Mouse (Mus musculus) MEL-GATA-1-ER (cell line): ENCODE results near the gene Abcc6.

Experiments
- DNase-seq: peaks from one replicate; pipeline ENCODE4 v3.0.0-alpha.2; 2012; ENCODE audit warnings: low read depth; ENCODE audit errors: extremely low read depth

Abcc6 gene

DNA sequence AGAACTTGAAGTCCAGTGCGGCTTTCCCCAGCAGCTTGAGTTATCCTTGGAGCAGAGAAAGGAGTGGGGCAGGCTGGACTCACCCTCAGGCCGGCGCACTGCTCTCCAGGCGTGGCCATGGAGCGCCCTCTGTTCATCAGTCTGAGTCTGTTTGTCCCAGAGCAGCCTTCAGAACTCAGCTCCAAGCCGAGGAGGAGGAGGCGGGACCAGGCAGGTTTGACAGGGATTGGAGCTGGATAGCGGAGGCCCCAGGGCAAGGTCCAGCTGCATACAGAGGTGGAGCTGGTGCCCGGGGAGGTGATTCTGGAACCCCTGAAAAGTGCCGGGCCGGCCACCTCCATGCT, at the start of gene Abcc6:
Abcc6 (minus strand) TSS at position 158 of the 344 bp plus-strand sequence.
- DNase-seq, result peak; percentile 8

DNA sequence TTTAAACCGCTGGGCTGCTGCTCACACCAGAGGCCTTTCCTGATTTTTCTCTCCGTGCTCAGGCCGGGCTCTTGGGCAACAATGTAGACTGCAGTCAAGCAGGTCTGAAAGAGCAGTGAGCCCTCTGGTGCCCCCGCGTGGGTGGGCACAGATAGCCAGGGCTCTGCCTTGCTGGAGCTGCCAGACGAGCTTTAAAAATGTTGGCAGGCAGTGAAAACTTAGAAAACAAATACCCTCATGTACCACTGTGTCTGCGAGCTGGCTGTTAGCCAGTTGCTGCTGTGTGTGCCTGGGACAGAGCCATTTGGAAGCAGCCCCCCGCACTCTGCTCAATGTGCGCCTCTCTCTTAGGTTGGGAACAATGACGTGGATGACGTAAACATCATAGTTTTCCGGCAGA, 47.6 kb upstream of the Abcc6 start:
- no peak for DNase-seq

DNA sequence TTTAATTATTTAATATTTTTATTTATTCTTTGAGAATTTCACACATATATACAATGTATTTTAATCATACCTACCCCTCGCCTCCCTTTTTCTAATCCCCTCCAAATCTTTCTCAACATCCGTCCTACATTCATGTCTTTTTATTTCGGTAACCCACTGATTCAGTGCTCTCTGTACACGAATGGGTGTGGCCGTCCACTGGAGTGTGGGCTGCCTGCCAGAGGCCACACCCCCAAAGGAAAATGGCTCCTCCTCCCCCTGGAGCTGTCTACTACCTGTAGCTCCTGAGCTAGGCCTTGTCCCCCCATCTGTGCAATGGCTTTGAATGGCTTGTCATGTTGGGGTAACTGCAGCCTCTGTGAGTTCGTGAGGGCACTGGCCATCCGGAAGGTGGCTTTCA, 46.7 kb upstream of the Abcc6 start:
- DNase-seq, result no peak

DNA sequence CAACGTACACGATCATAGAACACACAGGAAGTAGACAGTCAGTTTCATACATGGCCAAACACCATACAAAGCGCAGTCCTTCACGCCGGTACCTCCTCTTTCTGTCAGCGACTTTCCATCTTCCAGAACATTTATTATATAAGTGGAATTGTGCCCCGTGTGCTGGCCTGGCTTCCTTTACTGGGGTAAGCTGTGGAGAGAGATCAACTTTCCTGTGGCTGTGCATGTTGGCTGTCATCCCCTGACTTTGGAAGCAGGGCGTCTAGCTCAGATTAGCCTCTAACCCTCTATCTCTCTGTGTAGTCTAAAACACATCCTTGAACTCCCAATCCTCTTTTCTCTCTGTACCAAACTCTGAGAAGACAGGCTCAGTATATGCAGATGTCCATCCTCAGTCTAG, 38.7 kb upstream of the Abcc6 start:
- no peak for DNase-seq

DNA sequence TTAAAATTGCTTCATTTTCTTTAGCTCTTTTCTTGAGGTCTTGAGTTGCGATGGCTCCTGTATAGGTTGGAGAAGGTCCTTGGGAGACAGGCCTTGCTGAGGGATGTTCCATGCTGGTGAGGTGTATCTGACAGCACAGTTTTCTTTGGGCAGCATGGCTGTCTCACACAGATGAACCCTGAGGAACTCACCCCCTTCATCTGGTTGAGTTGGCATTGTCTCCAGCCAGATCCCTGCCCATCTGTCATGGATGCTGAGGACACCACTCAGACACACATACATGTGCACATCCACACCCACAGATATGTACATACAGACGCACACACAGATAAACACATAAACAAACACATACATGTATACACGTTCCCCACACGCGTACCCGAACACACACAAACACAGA, 33.2 kb upstream of the Abcc6 start:
- DNase-seq, result no peak

DNA sequence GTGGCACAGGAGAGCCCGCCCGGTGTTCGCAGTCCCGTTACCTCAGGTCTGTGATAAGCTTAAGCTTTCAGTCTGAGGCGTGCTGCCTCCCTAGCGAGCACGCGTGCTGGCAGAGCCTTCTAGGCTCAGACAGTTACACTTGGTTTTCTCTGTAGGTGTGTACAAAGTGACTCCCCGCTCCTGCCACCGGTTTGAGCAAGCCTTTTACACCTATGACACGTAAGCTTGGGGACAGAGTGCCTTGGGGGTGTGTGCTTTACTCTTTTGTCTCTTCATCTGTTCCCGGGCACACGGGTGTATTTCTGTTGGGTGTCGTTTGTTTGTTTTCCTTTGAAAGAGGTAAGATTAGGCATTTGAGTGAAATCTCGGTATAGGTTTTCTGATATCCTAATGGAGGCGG, 31.5 kb upstream of the Abcc6 start:
- no peak for DNase-seq

DNA sequence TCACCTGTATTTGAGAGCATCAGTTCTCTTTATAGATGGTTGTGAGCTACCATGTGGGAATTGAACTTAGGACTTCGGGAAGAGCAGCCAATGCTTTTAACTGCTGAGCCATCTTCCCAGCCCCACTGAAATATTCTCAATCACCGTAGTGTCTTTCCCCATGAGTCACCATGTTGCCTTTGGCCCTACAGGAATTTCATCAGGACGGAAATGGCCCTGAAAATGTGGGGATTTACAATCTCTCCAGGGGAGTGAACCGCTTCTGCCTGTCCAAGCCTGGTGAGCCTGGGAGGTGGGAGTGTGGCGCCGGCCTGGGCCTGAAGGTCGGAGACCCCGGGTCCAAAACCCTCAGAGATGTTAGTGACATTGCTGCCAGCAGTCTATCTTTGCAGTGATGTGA, 30.6 kb upstream of the Abcc6 start:
- DNase-seq, result no peak

DNA sequence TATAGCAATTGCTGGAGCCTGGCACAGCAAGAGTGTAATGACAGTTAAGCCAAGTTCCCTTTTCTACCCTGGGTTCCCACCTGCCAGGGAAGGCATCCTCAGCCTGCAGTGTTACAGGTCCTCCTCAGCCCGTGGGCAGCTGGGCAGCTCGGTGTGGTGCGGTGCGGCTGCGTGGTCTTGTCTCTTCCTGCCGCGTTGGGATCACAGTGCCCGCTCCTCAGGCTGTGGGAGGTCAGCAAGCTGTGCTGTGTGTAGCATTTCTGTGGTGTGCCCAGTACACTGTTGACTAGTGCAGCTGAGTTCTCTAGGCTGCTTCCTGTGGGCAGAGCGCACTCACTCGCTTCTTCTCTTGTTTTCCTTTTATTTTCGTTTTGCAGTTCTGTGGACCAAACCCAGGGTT, 28.8 kb upstream of the Abcc6 start:
- DNase-seq, result no peak

DNA sequence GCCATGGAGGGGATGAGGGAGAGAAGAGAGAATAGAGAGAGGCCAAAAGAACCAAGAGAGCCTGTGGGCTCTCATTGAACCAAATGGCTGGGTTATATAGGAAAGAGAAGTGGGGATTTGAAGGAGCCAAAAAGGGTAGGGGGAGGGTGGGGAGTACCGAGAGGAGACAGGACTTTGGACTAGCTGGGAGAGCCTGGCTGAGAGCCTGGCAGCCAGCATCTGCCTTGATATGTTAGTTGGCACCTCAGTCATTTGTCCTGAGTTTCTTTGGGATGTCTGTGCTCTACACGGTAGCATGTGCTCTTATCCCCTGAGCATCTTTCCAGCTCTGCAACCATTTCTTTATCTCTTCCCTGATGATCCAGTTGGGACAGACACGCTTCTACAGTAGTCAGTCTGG, 23.5 kb upstream of the Abcc6 start:
- DNase-seq, result no peak

DNA sequence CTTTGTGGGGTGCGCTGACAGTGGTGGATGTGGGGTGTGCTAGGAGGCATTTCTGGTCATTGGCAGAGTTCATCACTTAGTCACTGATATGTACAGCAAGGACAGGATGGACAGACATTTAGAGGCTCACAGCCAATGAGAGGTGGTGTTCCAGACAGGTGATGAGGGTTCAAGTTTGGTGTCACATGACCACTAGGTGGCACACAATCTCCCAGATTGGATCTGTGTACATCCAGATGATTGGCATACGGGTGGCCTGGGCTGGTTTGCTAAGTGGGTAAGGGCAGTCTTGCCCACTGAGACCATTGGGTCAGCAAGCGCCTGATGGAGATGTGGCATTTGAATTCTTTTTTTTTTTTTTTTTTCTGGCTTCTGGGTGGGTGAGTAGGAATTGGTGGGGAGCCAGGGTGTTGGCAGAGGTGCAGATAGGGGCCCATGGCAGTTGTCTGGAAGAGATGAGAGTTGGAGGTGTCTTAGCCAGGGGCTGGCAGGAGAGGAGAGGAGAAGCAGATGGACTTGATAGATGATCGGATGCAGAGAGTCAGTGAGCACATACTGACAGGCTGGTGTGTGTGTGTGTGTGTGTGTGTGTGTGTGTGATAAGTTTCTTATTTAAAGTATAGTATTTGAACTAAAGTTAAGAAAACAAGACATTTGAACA, 22.2 kb upstream of the Abcc6 start:
- DNase-seq, result no peak

DNA sequence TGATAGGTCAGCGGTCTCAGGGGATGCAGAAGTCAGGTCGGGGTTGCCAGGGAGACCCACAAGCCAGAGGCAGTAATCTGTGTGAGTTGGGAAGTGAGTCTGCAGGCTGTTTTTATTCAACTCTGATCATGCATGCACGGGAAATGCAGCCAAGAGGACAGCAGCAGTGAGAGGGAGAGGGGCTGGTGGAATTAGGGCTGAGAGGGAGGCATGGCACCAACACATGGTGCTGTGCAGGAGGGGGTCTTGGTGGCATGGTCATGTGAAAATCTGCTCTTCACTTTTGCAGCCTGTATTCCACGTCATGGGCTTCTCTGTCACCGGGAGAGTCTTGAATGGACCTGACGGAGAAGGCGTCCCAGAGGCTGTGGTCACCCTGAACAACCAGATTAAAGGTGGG, 19.9 kb upstream of the Abcc6 start:
- no peak for DNase-seq

DNA sequence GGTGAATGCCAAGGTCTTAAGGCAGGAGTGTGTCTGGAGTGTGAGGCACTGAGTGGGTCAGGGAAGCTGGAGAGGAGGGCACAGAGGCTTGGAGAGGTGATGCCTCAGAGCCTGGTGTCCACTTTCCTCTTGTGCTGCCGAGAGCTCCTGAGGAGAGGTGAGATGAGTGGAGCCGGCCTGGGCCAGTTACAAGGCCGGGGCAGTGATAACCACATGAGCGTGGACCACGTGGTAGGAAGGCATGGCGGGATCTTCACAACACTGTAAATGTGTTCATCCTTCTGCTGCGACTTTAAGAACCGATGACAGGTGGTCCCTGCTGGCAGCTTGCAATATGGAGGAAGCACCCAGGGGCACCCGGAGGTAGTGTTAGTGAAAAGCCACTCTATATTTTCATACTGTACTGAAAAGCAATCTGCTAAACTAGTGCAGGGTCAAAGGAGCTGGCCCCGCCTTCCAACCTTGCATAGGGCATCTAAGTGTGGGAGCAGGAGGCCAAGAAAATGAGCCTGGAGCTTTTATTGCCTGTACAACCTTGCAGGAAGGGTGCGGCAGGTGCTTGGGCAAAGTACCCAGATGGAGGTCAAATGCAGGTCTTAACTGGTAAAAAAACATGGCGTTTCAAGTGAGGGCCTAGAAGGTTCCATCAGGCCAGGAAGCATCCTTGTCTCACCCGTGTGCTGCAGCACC, 17.9 kb upstream of the Abcc6 start:
- no peak for DNase-seq

DNA sequence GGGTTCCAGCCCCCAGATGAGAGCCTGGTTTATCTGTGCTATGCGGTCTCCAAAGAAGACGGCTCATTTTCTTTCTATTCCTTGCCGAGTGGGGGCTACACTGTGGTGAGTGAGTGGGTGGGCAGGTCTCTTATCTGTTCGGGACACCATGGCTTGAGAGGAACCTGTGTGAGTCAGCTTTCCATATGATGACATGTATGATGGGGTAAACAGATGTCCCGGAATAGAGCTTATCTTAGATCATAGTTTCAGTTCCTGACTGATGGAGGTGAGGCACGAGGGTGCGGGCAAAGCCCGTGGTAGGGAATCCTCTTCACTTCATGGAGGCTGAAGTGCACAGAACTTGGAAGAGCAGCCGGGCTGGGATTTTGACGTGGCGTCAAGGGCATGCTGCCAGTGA, 15.8 kb upstream of the Abcc6 start:
- peak; percentile 24 for DNase-seq

DNA sequence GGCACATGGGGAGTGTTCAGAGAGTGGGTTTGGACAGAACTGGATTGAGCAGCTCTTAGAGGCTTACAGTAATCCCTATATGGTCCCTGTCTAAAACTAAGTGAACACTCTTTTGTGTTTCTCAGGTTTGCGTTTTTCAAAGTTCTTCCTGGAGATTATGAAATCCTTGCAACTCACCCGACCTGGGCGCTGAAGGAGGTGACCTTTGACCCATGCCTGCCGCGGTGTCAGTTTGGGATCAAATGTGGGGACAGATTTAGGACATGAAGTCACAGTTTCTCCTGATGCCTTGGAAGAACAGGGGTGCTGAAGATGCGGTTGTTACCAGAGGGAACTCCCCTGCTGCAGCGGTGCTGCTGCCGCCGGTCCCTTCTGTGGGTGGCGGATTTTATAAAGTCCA, 14.0 kb upstream of the Abcc6 start:
- no peak for DNase-seq

DNA sequence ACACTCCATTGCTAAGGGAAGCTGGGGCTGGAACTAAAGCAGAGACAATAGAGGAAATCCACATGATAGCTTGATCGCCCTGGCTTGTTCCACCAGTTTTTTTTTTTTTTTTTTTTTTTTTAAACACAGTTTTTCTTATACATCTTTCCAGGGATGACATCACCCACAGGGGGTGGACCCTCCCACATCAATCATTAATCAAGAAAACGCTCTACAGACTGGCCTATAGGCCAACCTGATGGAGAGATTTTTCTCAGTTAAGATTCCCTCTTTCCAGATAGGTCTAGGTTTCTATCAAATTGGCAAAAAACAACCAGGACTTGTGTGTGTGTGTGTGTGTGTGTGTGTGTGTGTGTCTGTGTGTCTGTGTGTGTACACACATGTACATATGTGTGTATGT, 9.8 kb upstream of the Abcc6 start:
- no peak for DNase-seq

DNA sequence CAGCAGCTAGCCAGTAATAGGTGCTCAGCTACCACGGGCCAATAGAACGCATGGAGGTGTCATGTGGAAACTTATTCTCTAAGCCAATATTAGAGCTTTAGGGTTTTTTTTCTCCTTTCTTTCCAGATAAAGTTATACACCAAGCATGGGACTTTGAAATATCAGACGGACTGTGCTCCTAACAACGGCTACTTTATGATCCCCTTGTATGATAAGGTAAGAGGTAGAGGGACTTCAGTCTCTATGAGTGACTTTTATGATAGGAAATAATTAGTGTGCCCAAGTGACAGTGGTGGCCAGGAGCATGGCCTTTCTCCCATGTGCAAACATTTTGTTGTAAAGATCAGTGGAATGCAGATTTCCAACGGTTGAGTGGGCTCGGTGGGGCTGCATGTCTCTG, 7.3 kb upstream of the Abcc6 start:
- no peak for DNase-seq

DNA sequence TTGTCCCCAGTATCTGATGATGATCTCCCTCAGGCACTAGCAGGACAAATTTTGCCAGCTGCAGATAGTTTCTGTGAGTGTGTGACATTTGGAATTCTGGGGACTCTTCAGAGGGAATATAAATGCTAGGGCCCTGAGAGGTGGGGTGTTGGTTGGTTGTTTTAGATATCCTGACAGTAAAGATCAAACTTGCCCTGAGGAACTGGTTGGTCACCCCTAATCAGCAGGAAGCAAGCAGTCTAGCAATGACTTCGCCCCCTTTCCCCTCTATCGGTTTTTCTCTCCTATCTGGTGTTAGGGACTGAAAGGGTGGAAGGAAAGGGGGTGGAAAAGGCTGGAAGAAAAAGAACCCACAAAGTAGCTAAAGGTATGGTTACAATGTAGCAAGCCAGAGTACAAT, 5.4 kb upstream of the Abcc6 start:
- peak; percentile 89 for DNase-seq

DNA sequence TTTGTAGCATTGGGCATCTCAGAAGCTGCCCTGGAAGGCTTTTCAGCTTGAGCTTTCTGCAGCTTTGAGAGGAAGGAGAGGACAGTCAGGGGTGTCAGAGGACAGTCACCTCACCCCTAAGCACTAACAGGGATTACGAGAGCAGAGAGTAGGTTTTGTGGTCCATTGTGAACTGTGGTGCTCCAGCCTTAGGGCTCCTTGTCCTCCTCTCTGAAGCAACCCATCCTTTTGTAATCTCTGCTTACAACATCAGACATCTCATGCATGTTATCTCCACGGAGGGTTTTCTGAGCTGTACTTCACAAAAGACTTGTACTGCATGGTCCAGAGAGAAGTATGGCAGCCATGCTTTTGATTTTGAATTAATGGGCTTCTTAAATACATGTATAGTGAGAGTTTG, 4.9 kb upstream of the Abcc6 start:
- DNase-seq, result no peak

DNA sequence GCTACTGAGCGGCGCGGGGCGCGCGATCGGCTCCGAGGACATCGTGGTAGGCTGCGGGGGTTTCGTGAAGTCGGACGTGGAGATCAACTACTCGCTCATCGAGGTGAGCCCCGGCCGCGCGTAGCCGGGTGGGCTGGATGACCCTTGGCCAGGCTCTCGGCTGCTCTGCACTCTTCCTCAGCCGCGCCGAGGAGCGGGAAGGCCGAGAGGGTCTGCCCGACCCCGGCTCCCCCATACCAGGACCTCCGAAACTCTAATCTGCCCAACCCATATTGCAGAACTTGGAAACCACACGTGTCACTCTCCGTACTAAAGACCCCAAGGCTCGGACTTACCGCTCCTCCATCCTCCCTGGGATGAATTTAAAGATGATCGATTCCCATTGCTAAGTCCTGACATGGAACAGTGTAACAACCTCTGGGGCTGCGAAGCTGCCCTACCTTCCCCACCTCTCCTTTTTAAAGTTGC, 3.8 kb upstream of the Abcc6 start:
- DNase-seq, result peak; percentile 13

DNA sequence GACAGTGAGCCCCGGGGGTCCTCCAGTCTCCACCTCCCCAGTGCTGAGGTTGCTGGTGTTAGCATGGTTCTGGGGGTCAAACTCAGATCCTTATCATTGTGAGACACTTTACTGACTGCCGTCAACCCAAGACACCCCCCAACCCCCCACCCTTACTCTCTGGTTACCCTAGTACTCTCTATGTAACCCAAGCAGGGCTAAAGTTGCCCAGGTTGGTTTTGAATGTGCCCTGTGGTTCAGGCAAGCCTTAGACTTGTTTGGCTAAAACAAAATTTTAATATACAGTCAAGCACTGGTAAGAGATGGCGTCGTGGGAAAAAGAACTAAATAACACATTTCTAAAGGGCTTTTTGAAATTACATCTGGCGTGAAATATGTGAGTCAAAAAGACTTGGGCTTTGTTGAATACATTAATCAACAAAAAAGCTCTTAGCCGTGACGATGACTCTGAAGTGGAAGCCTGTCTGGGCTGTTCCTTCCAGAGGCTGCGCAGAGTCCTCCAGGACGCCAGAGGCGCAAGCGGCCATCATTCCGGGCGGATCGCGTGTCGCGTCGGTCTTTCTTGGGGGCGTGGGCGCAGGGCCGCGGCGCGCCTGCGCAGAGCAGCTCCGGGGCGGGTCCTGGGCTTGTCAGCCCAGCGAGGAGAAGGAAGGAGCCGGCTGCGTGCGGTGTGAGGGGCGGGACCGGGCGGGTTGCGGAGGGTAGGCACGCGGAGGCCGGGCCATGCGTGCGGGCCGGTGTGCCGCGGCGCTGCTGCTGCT, 3.2 kb upstream of the Abcc6 start, which contains the start of gene Nomo1:
Nomo1 (plus strand) TSS at position 590 of the 761 bp plus-strand sequence.
- DNase-seq, result peak; percentile 85

DNA sequence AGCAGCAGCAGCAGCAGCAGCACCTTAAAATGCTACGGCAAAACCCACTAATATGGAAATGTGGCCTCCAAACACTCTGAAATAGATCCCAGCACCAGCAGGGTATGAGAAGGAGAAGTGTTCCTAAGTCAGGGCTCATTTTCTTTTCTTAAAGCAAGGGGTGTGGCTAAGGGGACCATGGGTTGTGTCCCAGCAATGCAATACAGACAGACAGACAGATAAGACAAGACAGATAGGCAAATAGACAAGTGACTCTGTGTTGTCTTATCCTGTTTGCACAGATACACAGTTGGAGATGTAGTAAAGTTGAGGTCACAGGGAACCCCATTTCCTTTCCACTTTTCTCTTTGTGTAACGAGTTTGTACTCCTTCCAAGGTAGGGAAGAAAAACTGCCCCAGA, 973 bp upstream of the Abcc6 start:
- DNase-seq, result peak; percentile 50

DNA sequence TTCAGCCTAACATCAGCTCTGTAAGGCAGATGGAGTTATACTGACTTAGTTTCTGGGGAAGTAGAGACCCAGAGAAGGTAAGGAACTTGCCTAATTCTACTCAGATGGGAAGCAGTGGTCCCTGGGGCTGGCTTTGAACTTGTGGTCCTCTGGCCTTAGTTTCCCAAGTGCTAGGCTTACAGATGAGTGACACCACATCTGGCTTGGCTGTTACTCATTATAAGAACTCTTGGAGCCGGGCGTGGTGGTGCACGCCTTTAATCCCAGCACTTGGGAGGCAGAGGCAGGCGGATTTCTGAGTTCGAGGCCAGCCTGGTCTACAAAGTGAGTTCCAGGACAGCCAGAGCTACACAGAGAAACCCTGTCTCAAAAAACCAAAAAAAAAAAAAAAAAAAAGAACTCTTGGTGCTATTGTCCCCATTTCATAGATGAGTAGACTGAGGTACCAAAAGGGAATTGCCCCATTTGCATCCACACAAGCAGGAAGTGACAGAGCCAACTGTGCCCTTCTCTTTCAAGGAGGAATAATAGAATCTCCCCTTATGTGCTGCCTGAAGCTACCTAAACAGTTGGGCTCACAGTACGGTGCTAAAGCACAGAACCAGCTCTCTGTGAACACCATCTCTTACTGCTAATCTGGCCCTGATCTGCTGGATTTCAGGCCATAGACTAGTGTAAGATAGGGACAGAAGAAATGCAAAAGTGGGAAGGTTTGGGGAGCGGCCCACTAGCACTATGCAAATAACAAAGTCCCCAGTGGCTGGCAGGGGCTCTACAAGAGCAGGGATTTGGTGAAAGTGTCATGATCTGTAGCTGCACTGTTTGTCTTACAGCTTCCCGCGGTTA, 580 bp downstream of the Abcc6 start:
- DNase-seq, result peak; percentile 33
